Mouse (Mus musculus) embryo, embryonic 11.5 days (tissue): ENCODE results near the gene Pak1ip1.
"Not testable (repeated sequence)": the region's sequence is repeated elsewhere in the genome, so short reads cannot be mapped to it uniquely, and the experiment has no call there.

Source experiments
- DNase-seq: peaks from one replicate; pipeline ENCODE4 v3.0.0-alpha.2; 2012; ENCODE audit warnings: low read depth, low spot score

The Pak1ip1 gene

GRCm38 (mm10) chr13:41000926-41001639 is at the start of gene Pak1ip1:
Pak1ip1 (plus strand) TSS chr13:41001023.
- DNase-seq: peak; percentile 88

GRCm38 (mm10) chr13:40951386-40951976 is 49.3 kb upstream of the Pak1ip1 start:
- DNase-seq: no peak

DNA sequence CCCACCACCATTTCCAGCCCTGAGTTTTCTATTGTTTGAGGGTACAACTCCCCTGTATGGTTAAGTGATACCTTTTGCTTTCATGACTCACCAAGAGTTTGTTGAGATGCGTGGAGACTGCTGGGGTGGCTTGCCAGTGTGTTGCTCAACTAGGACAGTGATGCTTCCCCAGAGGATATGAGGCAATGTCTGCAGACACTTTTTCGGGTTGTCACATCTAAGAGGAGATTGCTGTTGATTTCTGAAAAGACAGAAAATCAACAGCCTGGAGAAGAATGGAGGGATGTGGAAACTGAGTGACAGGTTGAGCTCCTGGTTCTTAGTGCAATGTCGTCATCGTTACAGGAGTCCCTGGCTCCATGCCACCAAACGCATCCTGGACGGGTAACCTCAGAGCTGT is 47.6 kb upstream of the Pak1ip1 start:
- DNase-seq: no peak

DNA sequence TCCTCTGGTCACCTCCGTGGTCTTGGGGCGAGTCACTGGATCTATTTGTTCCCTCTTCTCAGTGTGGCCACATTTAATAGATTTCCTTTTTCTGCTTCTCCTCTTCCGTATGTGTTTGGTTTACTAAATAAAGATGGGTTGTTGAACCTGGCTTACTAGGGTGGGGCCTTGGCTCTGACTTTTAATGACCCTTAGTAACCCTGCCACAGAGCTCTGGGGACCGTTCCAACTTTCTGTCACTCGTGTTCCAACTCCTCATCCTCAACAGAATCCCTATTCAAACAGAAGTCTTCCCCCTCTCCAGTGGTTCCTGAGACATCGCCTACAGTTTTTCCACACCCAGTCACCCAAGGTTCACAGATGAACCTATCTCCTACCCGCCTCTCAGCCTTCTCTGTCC is 45.0 kb upstream of the Pak1ip1 start:
- no peak for DNase-seq

DNA sequence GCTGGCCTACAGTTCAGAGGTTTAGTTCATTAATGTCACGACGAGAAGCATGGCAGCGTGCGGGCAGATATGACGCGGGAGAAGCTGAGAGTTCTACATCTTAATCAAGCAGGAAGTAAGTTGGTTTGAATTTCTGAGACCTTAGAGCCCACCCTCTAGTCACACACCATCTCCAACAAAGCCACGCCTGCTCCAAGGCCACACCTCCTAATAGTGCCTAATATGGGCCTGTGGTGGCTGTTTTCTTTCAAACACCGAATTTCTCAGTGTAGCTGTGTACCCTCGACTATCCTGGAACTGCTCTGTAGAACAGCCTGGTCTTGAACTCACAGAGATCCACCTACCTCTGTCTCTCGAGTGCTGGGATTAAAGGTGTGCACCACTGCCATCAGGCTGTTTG is 33.2 kb upstream of the Pak1ip1 start:
- no peak for DNase-seq

DNA sequence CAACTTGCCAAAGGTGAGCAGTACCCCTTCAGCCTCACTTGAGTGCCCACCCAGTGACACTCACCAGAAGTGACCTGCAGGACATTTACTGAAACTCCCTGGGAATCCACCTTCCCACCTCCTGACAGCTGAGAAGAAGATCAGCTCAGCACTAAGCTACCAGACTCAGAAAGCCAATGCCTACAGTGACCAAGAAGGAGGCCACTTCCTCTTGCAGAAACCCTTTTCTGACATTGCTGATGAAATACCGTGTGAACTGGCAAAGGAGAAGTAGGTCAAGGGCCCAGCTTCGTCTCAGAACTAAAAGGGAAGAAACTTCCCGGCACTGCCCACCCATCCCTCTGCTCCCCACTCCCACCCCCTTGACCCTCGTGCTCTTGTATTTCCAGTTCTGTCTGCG is 32.3 kb upstream of the Pak1ip1 start:
- no peak for DNase-seq

- no peak for DNase-seq
Observed at GRCm38 (mm10) chr13:40969761-40970390, 30.9 kb upstream of the Pak1ip1 start.

DNA sequence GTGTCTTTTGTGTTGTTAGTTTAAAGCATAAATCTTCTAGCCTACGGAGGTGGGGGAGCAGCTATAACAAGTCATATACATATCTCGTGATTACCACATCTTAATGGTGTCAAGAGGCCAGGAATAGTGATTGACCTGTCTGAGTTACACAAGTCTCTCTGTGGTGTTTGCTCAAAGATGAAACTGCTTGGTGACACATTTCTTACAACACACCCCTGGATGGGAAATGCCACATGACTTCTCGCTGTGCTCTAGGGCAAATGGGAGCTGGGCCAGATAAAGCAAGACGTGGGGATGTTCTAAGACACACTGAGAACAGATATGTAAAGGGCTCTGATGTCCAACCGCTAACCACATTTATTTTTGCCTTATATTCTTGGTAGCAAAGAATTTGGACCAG is 29.6 kb upstream of the Pak1ip1 start:
- no peak for DNase-seq

DNA sequence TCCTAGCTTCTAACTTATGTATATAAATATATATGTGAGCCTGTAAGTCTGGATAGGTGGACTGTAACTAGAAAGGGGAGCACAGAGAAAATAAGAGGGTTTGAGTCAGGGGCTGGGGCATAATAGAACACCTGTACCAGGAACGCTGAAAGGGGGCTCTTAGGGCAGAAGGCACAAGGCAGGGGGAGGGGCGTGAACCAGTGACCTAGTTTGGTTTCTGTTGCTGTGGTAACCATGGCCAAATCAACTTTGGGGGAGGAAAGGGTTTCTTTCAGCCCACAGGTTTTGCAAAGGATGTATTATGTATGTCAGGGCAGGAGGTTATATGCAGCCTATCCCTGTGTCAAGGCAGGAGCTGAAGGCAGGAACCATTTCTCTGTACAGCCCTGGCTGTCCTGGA is 29.0 kb upstream of the Pak1ip1 start:
- DNase-seq: no peak

GRCm38 (mm10) chr13:40972976-40973375 is 27.8 kb upstream of the Pak1ip1 start:
- DNase-seq: no peak

DNA sequence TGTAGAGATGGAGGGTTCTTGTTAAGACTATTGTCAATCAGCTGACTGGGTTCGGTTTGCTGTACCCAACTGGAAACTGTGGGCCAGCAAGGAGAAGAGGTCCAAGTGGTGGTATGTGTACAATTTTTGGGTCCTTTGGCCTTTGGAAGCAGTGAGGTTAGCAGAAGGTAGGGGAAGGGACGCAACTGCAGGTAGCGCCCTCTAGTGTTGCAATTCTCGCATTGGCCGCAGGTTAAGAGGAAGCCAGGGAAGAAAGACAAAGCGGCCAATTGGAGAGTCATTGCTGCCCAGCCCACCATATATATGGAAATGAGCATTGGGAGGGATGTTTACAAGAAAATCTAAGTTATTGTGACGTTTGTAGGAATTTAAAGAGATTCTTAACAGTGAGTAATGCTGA is 23.2 kb upstream of the Pak1ip1 start:
- peak; percentile 36 for DNase-seq

DNA sequence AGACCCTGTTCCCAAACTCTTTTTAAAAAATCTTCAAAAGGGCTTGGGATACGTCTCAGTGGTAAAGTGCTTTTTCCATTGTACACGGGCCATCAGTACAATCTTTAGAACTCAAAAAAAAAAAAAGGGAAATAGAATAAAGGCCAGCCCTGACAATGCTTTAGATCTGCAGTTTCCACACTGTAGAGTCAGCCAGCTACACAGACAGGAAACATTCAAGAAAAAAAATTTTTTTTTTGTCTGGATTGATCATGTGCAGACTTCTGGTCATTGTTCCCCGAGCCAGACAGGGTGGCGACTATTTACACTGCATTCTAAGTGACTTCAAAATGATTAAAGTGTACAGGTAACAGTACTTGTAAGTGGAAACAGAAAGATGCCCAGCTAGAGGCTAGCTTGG is 22.2 kb upstream of the Pak1ip1 start:
- no peak for DNase-seq

- no peak for DNase-seq
Observed at GRCm38 (mm10) chr13:40979321-40979720, 21.5 kb upstream of the Pak1ip1 start.

DNA sequence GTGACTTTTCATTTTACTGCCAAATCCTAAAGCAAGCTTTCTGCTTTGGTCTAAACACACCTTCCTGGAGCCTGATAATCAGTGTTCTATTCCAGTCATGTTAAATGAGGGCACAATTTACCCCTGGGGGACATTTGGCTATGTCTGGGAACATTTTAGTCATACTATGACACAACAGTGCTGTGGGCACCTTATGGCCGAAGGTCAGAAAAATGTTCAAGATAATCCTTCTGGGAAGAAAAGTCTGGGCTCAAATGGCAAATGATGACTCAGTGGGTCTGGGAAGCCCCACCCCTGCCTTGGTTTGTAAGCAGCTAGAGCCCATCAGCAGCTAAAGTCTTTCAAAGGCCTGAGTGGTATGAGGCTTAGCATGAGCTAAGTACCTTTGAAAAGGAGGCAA is 18.1 kb upstream of the Pak1ip1 start:
- no peak for DNase-seq

- no peak for DNase-seq
Observed at GRCm38 (mm10) chr13:40986081-40986480, 14.7 kb upstream of the Pak1ip1 start.

- not testable (repeated sequence) for DNase-seq
Observed at GRCm38 (mm10) chr13:40987608-40988303, 13.1 kb upstream of the Pak1ip1 start.

GRCm38 (mm10) chr13:40988418-40988817 is 12.4 kb upstream of the Pak1ip1 start:
- DNase-seq: no peak

GRCm38 (mm10) chr13:40994487-40995263 is 6.1 kb upstream of the Pak1ip1 start:
- DNase-seq: no peak

DNA sequence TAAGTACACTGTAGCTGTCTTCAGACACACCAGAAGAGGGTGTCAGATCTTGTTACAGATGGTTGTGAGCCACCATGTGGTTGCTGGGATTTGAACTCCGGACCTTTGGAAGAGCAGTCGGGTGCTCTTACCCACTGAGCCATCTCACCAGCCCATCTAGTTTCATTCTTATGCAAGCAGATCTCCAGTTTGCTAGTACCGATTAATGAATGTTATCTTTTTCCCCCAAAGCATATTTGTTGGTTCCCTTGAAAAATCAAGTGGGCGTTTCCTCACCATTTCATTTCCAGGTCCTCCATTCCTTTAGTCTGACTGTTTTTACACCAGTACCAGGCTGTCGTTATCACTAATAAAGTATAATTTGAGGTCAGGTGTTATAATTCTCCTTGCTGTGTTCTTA is 2.3 kb upstream of the Pak1ip1 start:
- not testable (repeated sequence) for DNase-seq

DNA sequence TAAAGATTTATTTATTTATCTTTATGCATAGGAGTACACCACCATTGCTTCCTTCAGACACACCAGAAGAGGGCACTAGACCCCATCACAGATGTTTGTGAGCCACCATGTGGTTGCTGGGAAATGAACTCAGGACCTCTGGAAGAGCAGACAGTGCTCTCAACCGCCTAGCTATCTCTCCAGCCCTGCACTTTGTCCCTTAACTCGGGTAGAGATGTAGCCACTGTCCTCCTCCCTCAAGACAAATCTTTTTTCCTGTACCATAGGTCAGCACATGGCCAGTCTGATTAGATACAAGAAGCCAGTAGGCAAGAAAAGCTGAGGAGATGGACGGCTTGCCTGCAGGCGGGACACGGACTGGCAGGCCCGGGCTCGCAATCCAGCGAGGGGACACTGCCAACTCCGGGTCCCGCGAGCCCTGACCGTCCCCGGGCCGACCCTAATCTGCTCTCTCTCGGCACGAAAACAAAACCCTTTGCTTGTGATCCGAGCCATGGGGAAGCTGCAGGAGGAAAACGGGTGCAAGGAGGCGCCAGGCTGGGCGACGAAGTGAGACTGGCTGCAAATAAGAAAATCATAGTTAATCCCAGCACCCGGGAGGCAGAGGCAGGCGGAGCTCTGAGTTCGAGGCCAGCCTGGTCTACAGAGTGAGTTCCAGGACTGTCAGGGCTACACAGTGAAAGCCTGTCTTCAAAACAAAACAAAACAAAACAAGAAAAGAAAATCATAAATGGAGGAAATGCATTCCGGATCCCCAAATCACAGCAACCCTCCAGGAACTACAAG is 490 bp upstream of the Pak1ip1 start:
- DNase-seq: no peak

DNA sequence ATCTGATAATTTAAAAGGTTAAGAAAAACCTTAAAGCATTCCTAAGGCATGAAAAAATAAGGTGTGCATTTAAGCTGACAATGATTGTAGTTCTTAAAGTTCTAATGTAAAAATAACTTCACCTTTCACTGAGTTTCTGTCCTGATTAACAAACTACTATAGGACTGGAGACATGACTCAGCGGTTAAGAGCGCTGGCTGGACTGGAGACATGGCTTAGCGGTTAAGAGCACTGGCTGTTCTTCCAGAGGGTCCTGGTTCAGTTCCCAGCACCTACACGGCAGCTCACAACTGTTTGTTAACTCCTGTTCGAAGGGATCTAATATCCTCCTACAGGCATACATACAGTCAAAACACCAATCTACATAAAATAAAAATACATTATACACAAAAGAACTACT is 1.2 kb downstream of the Pak1ip1 start:
- DNase-seq: no peak
